Mouse (Mus musculus) lung, adult 2 months (tissue): ENCODE results near the gene Fnbp1.

ENCODE experiments used
- CTCF ChIP-seq: fragments of 200-500 bp; IDR thresholded peaks from 2 replicates; pipeline ENCODE4 v1.5.1; 2011; ENCODE audit warnings: mild to moderate bottlenecking, low read length, control low read depth; ENCODE audit not compliant: insufficient read depth
- POLR2A ChIP-seq: fragments of 200-500 bp; IDR thresholded peaks from 2 replicates; pipeline ENCODE4 v1.6.1; 2011; ENCODE audit warnings: low read depth, mild to moderate bottlenecking, control low read depth, low read length, borderline replicate concordance; ENCODE audit errors: extremely low read depth

DNA sequence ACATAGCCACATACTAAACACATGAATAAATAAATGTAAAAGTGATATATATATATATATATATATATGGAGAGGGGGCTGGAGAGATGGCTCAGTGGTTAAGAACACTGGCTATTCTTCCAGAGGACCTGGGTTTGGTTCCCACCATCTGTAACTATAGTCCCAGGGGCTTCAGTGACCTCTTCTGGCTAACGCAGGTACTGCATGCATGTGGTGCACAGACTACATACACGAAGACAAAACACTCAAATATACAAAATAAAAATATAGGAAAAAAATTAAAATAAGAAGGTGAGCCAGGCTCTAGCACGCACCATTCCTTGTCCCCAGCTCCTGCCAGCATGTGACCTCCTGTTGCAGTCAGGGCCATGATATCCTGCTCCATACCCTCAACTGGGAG is 85.7 kb downstream of the Fnbp1 start:
- TF ChIP-seq CTCF = no peak
- no peak for TF ChIP-seq POLR2A
